Mouse (Mus musculus) testis, adult 2 months (tissue): ENCODE measurements around the gene Icosl.
"Not testable (repeated sequence)": the region's sequence is repeated elsewhere in the genome, so short reads cannot be mapped to it uniquely, and the experiment has no call there.

Experiments used
- CTCF ChIP-seq: fragments of 200-500 bp; IDR thresholded peaks from 2 replicates; pipeline ENCODE4 v1.5.1; 2012; ENCODE audit warnings: low read depth, mild to moderate bottlenecking, inconsistent platforms, low read length, moderate library complexity; ENCODE audit not compliant: control insufficient read depth, insufficient read depth, insufficient replicate concordance
- POLR2A ChIP-seq: fragments of 200-500 bp; IDR thresholded peaks from 2 replicates; pipeline ENCODE4 v1.6.1; 2012; ENCODE audit warnings: low read depth, mild to moderate bottlenecking, inconsistent platforms, low read length, moderate library complexity; ENCODE audit not compliant: control insufficient read depth

DNA sequence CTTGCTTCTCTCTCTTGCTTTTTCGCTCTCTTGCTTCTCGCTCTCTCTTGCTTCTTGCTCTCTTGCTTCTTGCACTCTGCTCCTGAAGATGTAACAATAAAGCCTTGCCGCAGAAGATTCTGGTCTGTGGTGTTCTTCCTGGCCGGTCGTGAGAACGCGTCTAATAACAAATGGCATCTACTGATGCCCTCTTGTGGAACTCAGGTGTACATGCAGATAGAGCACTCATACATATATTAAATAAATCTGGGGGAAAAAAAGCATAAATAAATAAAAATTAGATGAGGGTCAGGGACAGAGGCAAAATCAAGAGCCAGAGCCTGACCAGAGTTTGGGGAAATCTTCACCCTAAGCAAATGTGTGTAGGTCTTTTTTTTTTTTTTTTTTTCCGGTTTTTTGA lies 43.6 kb upstream of the Icosl start:
- not testable (repeated sequence) for TF ChIP-seq CTCF, POLR2A
